Mouse (Mus musculus): ENCODE results near the gene Fuz. TPM values are rescaled to one million over a fixed set of nuclear protein-coding genes. Genes with fewer than 3 reads are reported as not detected.
"Not testable (repeated sequence)": the region's sequence is repeated elsewhere in the genome, so short reads cannot be mapped to it uniquely, and the experiment has no call there.

The Fuz gene
- polyA plus RNA-seq, 1 experiment: 27.5 TPM

GRCm38 (mm10) chr7:44867802-44868201 lies 28.1 kb upstream of the Fuz start:
- WGBS: 60% methylated on average over 9 of the region's 9 CpGs
- Histone ChIP-seq H3K4me3 (ENCODE audit: low read depth, low read length) (no peak overlapping the region), H3K27me3 (ENCODE audit: control insufficient read depth, insufficient read depth, low read length) (no peaks in the 10 kb centered on the region), H3K36me3 (ENCODE audit: control insufficient read depth, insufficient read depth, low read length) (peaks cover 20% of the 10 kb centered on the region), H3K4me1 (ENCODE audit: control insufficient read depth, insufficient read depth, insufficient read length, low read length) (peaks cover 16% of the 10 kb centered on the region), H3K27ac (ENCODE audit: insufficient read depth, low read depth, low read length) (no peak overlapping the region)
- no peak for TF ChIP-seq CTCF (IDR thresholded peaks at IDR 0.05; ENCODE audit: extremely low read depth, insufficient read length, insufficient replicate concordance, low read depth, low read length)
- no peak for TF ChIP-seq POLR2A (IDR thresholded peaks at IDR 0.05; ENCODE audit: low read depth, low read length)

DNA sequence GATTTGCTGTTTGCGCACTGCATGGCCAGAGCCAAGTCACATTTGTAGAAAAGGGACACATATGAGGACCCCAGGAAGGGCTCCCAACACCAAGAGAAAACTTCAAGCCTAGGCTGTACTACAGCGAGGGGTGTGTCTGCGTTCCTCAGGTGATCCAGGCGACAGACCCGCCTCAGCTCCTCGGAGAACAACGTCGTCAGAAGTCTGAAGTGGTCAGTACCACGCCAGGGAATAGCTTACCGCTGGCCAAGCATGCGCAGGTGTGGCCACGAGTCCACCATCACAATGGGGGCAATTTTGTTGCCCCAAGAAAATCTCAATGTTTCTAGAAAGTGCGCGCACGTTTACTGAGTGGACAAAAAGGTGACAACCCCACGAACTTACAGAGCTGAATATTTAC lies 27.4 kb upstream of the Fuz start:
- no peaks in the 10 kb centered on the region for H3K27me3 ChIP-seq (ENCODE audit: control insufficient read depth, insufficient read depth, low read length)
- peak overlapping the region; percentile 75 for H3K4me3 ChIP-seq (ENCODE audit: low read depth, low read length)
- H3K27ac ChIP-seq (ENCODE audit: insufficient read depth, low read depth, low read length): 0 out of 2 replicates have a peak overlapping the region, but pooled peaks have one; percentile 14
- peaks cover 16% of the 10 kb centered on the region for H3K4me1 ChIP-seq (ENCODE audit: control insufficient read depth, insufficient read depth, insufficient read length, low read length)
- TF ChIP-seq POLR2A (IDR thresholded peaks at IDR 0.05; ENCODE audit: low read depth, low read length) (no peak), CTCF (IDR thresholded peaks at IDR 0.05; ENCODE audit: extremely low read depth, insufficient read length, insufficient replicate concordance, low read depth, low read length) (no peak)
- H3K36me3 ChIP-seq (ENCODE audit: control insufficient read depth, insufficient read depth, low read length): peaks cover 14% of the 10 kb centered on the region
- 9% methylated on average over 16 of the region's 16 CpGs for WGBS

DNA sequence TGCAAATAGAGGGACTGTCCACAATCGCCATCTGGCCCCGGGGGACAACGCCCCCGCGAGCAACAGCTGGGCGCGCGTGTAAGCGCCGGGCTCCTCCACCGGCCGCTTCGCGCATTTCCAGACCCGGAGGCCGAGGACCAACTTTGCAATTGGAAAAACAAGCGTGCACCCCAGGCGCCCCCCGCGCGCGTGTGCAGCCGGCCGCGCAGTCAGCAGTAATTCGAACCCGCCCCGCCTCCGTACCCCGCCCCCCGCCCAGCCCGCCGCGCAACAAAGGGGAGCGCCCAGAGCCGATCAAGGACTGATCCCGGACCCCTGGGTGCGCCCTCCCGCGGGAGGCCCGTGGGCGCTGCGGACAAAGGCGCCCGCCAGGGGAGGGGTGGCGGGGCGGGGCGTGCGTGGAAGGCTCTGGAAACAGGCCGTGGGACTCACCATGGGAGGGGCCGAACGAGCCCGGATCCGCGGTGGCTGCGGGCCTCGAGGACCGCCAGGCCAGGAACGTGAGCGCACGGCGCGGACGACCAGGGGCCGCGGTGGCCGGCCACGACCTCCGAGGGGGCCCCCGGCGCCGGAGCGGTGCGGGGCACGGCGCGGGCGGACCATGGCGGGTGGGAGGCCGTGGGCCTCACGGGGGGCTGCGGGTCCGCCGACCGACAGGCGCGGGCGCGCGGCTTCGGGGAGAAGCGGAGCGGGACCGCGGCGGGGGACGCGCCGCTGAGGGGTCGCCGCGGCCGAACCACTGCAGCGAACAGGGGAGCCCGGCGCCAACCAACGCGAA lies 26.8 kb upstream of the Fuz start:
- peak overlapping the region; percentile 68 for H3K27ac ChIP-seq (ENCODE audit: insufficient read depth, low read depth, low read length)
- under 1% methylated on average over 102 of the region's 108 CpGs for WGBS

GRCm38 (mm10) chr7:44869697-44870528 lies 26.0 kb upstream of the Fuz start, which contains the start of gene Ptov1:
Gene Ptov1, minus strand, starts transcription at chr7:44869788.
- TF ChIP-seq POLR2A (IDR thresholded peaks at IDR 0.05; ENCODE audit: low read depth, low read length) (peak; percentile 49), CTCF (IDR thresholded peaks at IDR 0.05; ENCODE audit: extremely low read depth, insufficient read length, insufficient replicate concordance, low read depth, low read length) (no peak)
- Histone ChIP-seq H3K27ac (ENCODE audit: insufficient read depth, low read depth, low read length) (peak within 1 kb of the TSS; percentile 82), H3K4me1 (ENCODE audit: control insufficient read depth, insufficient read depth, insufficient read length, low read length) (peaks cover 16% of the 10 kb centered on the region), H3K27me3 (ENCODE audit: control insufficient read depth, insufficient read depth, low read length) (no peaks in the 10 kb centered on the region), H3K36me3 (ENCODE audit: control insufficient read depth, insufficient read depth, low read length) (no peaks in the 10 kb centered on the region), H3K4me3 (ENCODE audit: low read depth, low read length) (peak within 1 kb of the TSS; percentile 75)
- 2% methylated on average over 29 of the region's 29 CpGs for WGBS

More for the DNA sequence above, 26.8 kb upstream of the Fuz start:
- H3K27me3 ChIP-seq (ENCODE audit: control insufficient read depth, insufficient read depth, low read length): no peaks in the 10 kb centered on the region
- no peak for TF ChIP-seq CTCF (IDR thresholded peaks at IDR 0.05; ENCODE audit: extremely low read depth, insufficient read length, insufficient replicate concordance, low read depth, low read length)
- TF ChIP-seq POLR2A (IDR thresholded peaks at IDR 0.05; ENCODE audit: low read depth, low read length): no peak
- peak overlapping the region; percentile 75 for H3K4me3 ChIP-seq (ENCODE audit: low read depth, low read length)
- H3K4me1 ChIP-seq (ENCODE audit: control insufficient read depth, insufficient read depth, insufficient read length, low read length): peaks cover 16% of the 10 kb centered on the region
- H3K36me3 ChIP-seq (ENCODE audit: control insufficient read depth, insufficient read depth, low read length): peaks cover 7% of the 10 kb centered on the region

DNA sequence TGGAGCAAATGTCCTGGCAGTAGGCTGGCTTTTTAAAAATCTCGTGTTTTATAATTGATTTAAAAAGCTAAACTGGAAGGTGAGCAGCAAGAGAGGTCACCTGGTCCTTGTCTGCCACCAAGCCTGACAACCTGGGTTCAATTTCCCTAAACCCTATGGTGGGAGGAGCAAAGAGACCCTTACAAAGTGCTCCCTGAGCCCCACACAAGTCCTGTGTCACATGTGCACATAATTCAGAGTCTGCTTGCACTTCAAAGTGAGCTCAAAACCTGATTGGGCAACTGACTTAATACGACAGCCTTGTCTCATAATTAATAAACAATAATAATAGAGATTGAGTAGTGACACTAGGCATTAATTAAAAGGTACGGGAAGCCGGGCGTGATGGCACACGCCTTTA lies 25.3 kb upstream of the Fuz start:
- peaks cover 11% of the 10 kb centered on the region for H3K4me1 ChIP-seq (ENCODE audit: control insufficient read depth, insufficient read depth, insufficient read length, low read length)
- no peaks in the 10 kb centered on the region for H3K36me3 ChIP-seq (ENCODE audit: control insufficient read depth, insufficient read depth, low read length)
- no peak overlapping the region for H3K27ac ChIP-seq (ENCODE audit: insufficient read depth, low read depth, low read length)
- no peak for TF ChIP-seq CTCF (IDR thresholded peaks at IDR 0.05; ENCODE audit: extremely low read depth, insufficient read length, insufficient replicate concordance, low read depth, low read length)
- TF ChIP-seq POLR2A (IDR thresholded peaks at IDR 0.05; ENCODE audit: low read depth, low read length): no peak
- no peaks in the 10 kb centered on the region for H3K27me3 ChIP-seq (ENCODE audit: control insufficient read depth, insufficient read depth, low read length)
- H3K4me3 ChIP-seq (ENCODE audit: low read depth, low read length): no peak overlapping the region
- 78% methylated on average over 6 of the region's 6 CpGs for WGBS

DNA sequence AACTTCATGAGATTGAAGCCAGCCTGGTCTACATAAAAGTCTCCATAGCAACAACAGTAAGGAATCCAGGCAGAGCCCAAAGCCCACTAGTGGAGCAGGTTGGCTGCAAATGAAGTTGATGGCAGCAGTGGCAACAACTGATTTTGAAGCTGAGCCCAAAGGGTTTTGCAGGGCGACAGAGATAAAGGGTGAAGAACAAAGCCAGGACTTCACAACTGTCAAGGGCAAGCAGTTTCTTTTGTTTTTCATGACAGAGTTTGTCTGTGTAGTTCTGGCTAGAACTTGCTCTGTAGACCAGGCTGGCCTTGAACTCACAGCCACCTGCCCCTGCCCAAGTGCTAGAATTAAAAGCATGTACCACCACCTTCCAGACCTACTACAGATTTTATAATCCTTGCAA lies 24.7 kb upstream of the Fuz start:
- no peak overlapping the region for H3K27ac ChIP-seq (ENCODE audit: insufficient read depth, low read depth, low read length)
- WGBS: 94% methylated on average over 1 of the region's 1 CpGs
- no peak for TF ChIP-seq POLR2A (IDR thresholded peaks at IDR 0.05; ENCODE audit: low read depth, low read length)
- no peak for TF ChIP-seq CTCF (IDR thresholded peaks at IDR 0.05; ENCODE audit: extremely low read depth, insufficient read length, insufficient replicate concordance, low read depth, low read length)

DNA sequence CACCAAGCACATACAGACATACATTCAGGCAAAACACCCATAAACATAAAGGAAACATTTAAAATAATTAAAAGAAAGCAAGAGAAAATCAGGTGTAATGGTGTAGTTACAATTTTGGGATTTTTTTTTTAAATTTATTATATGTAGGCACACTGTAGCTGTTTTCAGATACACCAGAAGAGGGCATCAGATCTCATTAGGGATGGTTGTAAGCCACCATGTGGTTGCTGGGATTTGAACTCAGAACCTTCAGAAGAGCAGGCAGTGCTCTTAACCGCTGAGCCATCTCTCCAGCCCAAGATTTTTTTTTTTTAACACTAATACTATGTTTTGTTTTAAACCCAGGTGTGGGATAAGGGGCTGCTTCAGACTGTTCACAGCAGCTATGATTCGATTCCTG lies 24.1 kb upstream of the Fuz start:
- not testable (repeated sequence) for H3K27ac ChIP-seq (ENCODE audit: insufficient read depth, low read depth, low read length); H3K36me3 ChIP-seq (ENCODE audit: control insufficient read depth, insufficient read depth, low read length); H3K4me3 ChIP-seq (ENCODE audit: low read depth, low read length); H3K4me1 ChIP-seq (ENCODE audit: control insufficient read depth, insufficient read depth, insufficient read length, low read length); H3K27me3 ChIP-seq (ENCODE audit: control insufficient read depth, insufficient read depth, low read length)
- WGBS: 95% methylated on average over 2 of the region's 2 CpGs

More for the DNA sequence above, 24.7 kb upstream of the Fuz start:
- H3K4me1 ChIP-seq (ENCODE audit: control insufficient read depth, insufficient read depth, insufficient read length, low read length): peaks cover 8% of the 10 kb centered on the region
- H3K36me3 ChIP-seq (ENCODE audit: control insufficient read depth, insufficient read depth, low read length): no peaks in the 10 kb centered on the region
- no peak overlapping the region for H3K4me3 ChIP-seq (ENCODE audit: low read depth, low read length)
- no peaks in the 10 kb centered on the region for H3K27me3 ChIP-seq (ENCODE audit: control insufficient read depth, insufficient read depth, low read length)
